Mouse (Mus musculus) erythroid progenitor cell, adult 5-6 weeks (primary cell): ENCODE measurements around the gene Nlrp3. TPM values are rescaled to one million over a fixed set of nuclear protein-coding genes. Genes with fewer than 3 reads are reported as not detected.

Experiments
- ATAC-seq: replicated peaks from 2 replicates; pipeline ENCODE4 v1.8.0; 2016; ENCODE audit warnings: moderate number of reproducible peaks, mild to moderate bottlenecking, moderate TSS enrichment, inconsistent platforms; ENCODE audit not compliant: poor library complexity, low FRiP score, severe bottlenecking
- total RNA-seq, 2 experiments: library from RNA; stranded (forward) in 1 of 2; stranded (reverse) in 1 of 2; fragments of 150-400 nt in 1 of 2; fragments of 186-747, 209-891 nt in 1 of 2; gene quantifications; 2 replicates each; pipeline versions ENCODE4 v1.2.3 to v1.2.4; 2015 to 2017; ENCODE audit warnings: low replicate concordance in 2 of 2

Nlrp3 gene
- total RNA-seq (2015; ENCODE audit: low replicate concordance) (0.72 and 0.84 TPM in 2 replicates), total RNA-seq (2017; ENCODE audit: low replicate concordance) (0.13 and 1.3 TPM in 2 replicates)

GRCm38 (mm10) chr11:59541324-59541723 lies at the start of gene Nlrp3:
Gene Nlrp3, plus strand, starts transcription at chr11:59541568.
- ATAC-seq, result no peak

- no peak for ATAC-seq
Observed at GRCm38 (mm10) chr11:59496672-59497310, 44.6 kb upstream of the Nlrp3 start.

- ATAC-seq, result no peak
Observed at GRCm38 (mm10) chr11:59497747-59498146, 43.6 kb upstream of the Nlrp3 start.

GRCm38 (mm10) chr11:59501978-59502700 lies 39.2 kb upstream of the Nlrp3 start:
- no peak for ATAC-seq

GRCm38 (mm10) chr11:59505351-59505838 lies 36.0 kb upstream of the Nlrp3 start:
- peak; percentile 48 for ATAC-seq

GRCm38 (mm10) chr11:59505839-59506712 lies 35.3 kb upstream of the Nlrp3 start:
- ATAC-seq, result 0 out of 2 replicates have a peak, but pooled peaks have one; percentile 26

GRCm38 (mm10) chr11:59506713-59507074 lies 34.7 kb upstream of the Nlrp3 start:
- ATAC-seq, result no peak

GRCm38 (mm10) chr11:59511558-59511957 lies 29.8 kb upstream of the Nlrp3 start:
- no peak for ATAC-seq

GRCm38 (mm10) chr11:59512733-59513132 lies 28.6 kb upstream of the Nlrp3 start:
- no peak for ATAC-seq

- ATAC-seq, result no peak
Observed at GRCm38 (mm10) chr11:59513556-59513955, 27.8 kb upstream of the Nlrp3 start.

- no peak for ATAC-seq
Observed at GRCm38 (mm10) chr11:59514381-59514780, 27.0 kb upstream of the Nlrp3 start.

GRCm38 (mm10) chr11:59514789-59515188 lies 26.6 kb upstream of the Nlrp3 start:
- ATAC-seq, result no peak

- no peak for ATAC-seq
Observed at GRCm38 (mm10) chr11:59517441-59517840, 23.9 kb upstream of the Nlrp3 start.

GRCm38 (mm10) chr11:59518226-59518625 lies 23.1 kb upstream of the Nlrp3 start:
- no peak for ATAC-seq

- ATAC-seq, result no peak
Observed at GRCm38 (mm10) chr11:59519741-59520495, 21.4 kb upstream of the Nlrp3 start.

GRCm38 (mm10) chr11:59524150-59524549 lies 17.2 kb upstream of the Nlrp3 start:
- ATAC-seq, result no peak

- no peak for ATAC-seq
Observed at GRCm38 (mm10) chr11:59525237-59525636, 16.1 kb upstream of the Nlrp3 start.

- no peak for ATAC-seq
Observed at GRCm38 (mm10) chr11:59526472-59527080, 14.8 kb upstream of the Nlrp3 start, which contains the start of gene Zkscan17. Gene Zkscan17, minus strand, starts transcription at chr11:59526751.

- no peak for ATAC-seq
Observed at GRCm38 (mm10) chr11:59530221-59530620, 11.1 kb upstream of the Nlrp3 start.
